Mouse (Mus musculus): ENCODE measurements around the gene Zfp541.

The Zfp541 gene

DNA sequence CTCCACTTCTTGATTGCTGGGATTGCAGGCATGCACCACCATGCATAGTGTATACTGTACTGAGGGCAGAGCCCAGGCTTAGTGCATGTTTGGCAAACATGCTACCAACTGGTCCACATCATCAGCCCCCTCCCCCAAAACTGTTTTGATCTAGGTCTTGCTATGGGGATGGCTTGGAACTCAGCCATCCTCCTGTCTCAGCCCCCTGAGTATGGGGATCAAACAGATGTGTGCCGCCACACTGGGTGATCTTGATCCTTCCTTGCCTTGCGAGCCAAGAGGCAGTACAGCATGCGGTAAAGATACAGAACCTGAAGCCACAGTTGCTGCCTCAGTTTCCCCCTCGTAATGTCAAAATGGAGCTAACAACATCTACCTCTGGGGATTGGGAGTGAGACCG, 67.3 kb downstream of the Zfp541 start:
- DNase-seq (ENCODE audit: low read depth): no peak

DNA sequence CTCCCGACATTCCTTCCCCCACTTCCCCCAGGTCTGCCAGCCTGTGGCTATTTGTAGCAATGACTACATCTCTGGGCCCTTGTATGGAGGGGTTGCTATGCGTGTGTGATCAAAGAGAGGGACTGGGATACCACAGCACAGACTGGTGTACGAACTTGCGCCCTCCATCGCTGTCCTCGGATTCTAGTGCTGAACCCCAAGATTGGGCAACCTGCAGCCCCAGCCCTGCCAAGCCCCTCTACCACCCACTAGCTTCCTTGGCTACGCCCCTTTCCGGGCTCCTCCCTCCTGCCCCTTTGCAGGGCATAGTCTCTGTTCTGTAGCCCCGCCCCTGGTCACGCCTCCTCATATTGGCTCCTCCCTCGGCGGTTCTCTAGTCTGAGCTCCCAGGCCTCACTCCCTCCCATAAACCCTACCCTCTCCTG, 67.8 kb downstream of the Zfp541 start, which contains the start of gene Slc8a2:
Slc8a2 (plus strand) TSS at position 406 of the 425 bp plus-strand sequence.
- DNase-seq (ENCODE audit: low read depth): peak; percentile 61

DNA sequence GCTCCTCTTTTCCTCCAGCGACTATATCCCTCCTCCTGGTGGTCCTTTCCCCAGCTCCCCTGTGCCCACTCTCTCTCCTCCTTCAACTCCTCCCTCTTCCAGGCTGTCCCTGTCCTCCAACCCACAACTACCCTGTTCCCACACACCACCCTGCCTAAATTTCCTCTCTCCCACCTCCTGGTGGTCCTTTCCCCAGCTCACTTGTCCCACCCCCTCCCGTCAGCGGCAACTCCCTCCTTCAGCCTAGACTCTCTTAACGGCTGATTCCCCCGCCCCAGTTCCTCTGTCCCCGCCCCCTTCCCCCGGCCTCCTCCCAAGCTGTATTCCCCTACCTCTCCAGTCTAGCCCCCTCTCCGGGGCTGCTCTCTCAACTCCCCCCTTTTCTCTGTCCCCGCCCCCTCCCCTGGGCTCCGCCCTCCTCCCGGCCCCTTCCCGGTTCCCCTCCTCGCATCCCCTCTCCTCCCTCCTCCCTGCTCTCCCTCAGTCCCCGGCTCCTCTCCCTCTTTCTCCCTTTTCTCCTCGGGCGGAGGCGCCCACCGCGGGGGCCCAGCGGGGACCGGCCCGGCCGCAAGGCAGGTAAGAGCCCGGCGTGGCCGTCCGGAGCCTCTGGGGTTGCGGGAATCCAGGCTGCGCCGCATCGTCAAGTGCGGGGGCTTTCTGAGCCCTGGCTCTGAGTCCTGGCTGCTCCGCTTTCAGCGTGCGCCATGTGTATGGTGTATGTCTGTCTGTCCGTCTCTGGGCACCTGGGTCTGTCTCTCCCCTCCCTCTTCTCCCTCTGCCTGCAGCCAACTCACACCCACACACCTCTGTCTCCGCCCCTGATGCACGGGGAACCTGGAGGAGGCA, 68.5 kb downstream of the Zfp541 start:
- no peak for DNase-seq (ENCODE audit: low read depth)

DNA sequence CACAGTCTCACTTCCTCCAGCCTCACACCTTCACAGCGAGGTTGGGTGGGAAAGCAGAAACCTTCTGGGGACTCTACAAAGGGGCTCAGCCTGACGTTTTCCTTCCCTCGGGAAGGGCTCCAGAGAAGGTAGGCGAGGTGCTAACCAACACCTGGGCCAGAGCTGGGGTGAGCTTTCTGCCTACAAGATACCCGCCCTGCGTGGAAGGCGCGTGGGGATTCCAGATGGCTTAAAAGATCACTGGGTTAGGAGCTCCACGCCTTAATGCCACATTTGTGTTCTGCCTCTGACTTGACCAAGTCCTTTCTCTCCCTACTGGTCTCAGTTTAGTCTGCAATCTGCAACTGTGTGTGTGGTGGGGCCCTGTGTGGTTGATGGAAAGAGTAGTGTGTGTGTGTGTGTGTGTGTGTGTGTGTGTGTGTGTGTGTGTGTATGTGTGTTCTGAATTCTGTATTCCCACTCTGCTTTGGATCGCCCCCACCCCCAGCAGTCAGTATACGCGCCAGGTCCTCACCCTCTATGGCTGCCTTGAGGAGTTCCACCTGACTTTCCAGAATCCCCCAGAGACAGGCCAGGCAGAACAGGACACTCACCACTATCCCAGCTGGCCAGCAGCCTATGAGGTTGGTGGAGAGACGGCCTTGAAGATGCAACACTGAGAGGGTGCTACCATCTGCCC, 69.5 kb downstream of the Zfp541 start:
- DNase-seq (ENCODE audit: low read depth): no peak

DNA sequence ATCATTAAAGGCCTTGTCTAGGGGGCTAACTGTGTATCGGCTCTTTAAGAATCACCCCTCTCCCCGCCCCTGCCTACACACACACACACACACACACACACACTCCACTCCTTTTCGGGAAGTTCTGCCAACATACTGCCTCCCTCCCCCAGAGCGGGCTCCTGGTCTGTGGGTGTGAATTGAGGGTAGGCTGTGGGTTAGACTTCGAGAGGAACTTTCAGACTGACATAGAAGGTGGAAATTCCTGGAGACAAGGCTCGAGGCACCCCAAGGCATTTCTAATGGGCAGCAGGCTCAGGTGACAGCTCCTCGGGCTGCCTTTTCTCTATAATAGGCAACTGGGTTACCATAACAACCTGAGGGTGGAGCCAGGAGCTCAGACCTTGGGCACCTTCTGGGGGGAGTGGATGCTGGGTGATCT, 70.6 kb downstream of the Zfp541 start:
- no peak for DNase-seq (ENCODE audit: low read depth)

DNA sequence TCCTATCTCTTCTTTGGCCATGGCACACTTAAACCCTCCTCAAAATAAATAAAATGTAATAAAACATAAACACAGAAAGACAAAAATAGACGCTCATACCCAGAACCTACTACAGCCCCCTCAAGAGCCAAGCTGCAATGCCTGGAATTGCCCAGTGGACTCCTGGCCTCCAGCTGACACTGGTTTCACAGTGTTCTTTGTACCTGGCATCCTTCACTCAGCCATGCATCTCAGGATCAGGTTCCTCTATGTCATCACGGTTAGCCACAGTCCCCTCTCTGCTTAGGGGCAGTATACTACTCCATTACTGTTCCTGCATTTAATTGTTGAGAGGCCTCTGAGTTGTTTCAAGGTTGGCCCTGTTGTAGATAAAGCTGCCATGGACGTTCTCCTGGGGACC, 71.3 kb downstream of the Zfp541 start:
- no peak for DNase-seq (ENCODE audit: low read depth)

DNA sequence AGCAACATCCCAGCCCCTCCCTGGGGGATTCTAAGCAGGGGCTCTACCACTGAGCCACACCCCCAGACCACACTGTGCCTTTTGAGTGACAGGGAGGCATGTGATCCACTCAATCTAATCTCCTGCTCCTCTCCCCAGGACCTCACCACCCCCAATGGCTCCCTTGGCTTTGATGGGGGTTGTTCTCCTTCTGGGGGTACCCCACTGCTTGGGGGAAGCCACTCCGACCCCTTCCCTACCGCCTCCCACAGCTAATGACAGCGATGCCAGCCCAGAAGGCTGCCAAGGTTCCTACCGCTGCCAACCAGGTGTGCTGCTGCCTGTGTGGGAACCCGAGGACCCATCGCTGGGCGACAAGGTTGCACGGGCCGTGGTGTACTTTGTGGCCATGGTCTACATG, 72.1 kb downstream of the Zfp541 start:
- DNase-seq (ENCODE audit: low read depth): no peak

DNA sequence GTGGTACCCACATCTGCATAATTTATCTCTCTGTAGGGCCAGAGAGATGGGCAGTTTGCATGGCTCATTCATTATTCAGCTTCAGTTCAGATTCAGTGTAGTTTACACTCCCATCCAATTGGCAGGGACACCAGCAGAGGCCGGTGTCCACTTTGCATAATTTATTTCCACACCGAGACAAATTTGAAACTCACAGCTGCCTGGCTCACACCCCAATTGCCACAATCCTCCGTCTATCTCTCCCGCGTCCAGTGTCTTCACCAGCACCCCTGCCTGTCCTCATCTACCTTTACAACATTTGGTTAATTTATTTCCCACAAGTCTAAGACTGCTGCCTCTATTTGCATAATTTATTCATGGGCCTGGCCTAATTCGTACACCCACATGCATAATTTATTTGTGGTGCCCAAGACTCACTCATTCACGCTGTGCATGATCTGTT, 73.4 kb downstream of the Zfp541 start:
- DNase-seq (ENCODE audit: low read depth): no peak
